Comparison of ENCODE assay signal across 9 mouse cellular contexts in genomic region chr15:93751817-93752216, GRCm38 (mm10).
DNase-seq lines count a peak whose midpoint lies in the region; ATAC-seq lines count a peak whose summit lies in the region.
"Had no signal": no experiment of that assay in that cellular context is flagged by ENCODE, and none has a peak within 500 bp of the region (broad histone marks: within the 10 kb centered on the region; RNA-seq: fewer than 3 reads in every experiment).

No protein-coding gene starts in this region.

- H3K27ac ChIP-seq in limb, embryonic 13.5 days, result no peak overlapping the region
- no peak overlapping the region for H3K27ac ChIP-seq in limb, embryonic 10.5 days
- H3K27ac ChIP-seq: intestine, embryonic 15.5 days; limb, embryonic 12.5 days had no signal

- 0 out of 2 replicates have a peak, but pooled peaks cover 7% of the 10 kb centered on the region for H3K9me3 ChIP-seq in limb, embryonic 13.5 days
- H3K9me3 ChIP-seq in limb, embryonic 10.5 days (replicated peaks), result no peaks in the 10 kb centered on the region
- H3K9me3 ChIP-seq: intestine, embryonic 15.5 days had no signal

- H3K27me3 ChIP-seq in limb, embryonic 13.5 days, result no peaks in the 10 kb centered on the region
- H3K27me3 ChIP-seq in limb, embryonic 10.5 days (ENCODE audit: low read depth, poor library complexity, severe bottlenecking), result no peaks in the 10 kb centered on the region
- H3K27me3 ChIP-seq: intestine, embryonic 15.5 days; limb, embryonic 12.5 days had no signal

- DNase-seq in limb, embryonic 10.5 days (ENCODE audit: low spot score), result no peak
- peak; percentile 13 to 18 for DNase-seq in frontal cortex, postnatal 10 days (ENCODE audit: low spot score in 2 of 2)
- DNase-seq in heart, postnatal 4 days, result peak; percentile 33
- DNase-seq in right cerebral cortex, postnatal 14 days, result peak; percentile 16
- DNase-seq in thymus, postnatal 14 days, result no peak
- DNase-seq in thymus, postnatal 10 days (ENCODE audit: low spot score in 2 of 2), result no peak

- no peak overlapping the region for H3K9ac ChIP-seq in limb, embryonic 13.5 days
- H3K9ac ChIP-seq: intestine, embryonic 15.5 days; limb, embryonic 12.5 days had no signal

- H3K4me2 ChIP-seq in limb, embryonic 13.5 days (replicated peaks), result 0 out of 2 replicates have a peak overlapping the region, but pooled peaks have one; percentile 7
- H3K4me2 ChIP-seq: intestine, embryonic 15.5 days; limb, embryonic 12.5 days had no signal

- H3K4me3 ChIP-seq in limb, embryonic 13.5 days, result no peak overlapping the region
- no peak overlapping the region for H3K4me3 ChIP-seq in limb, embryonic 10.5 days
- H3K4me3 ChIP-seq: intestine, embryonic 15.5 days; limb, embryonic 12.5 days had no signal

- H3K4me1 ChIP-seq in limb, embryonic 13.5 days, result no peaks in the 10 kb centered on the region
- H3K4me1 ChIP-seq in limb, embryonic 10.5 days, result peaks cover 10% of the 10 kb centered on the region
- H3K4me1 ChIP-seq: intestine, embryonic 15.5 days had no signal

- H3K36me3 ChIP-seq in limb, embryonic 13.5 days, result no peaks in the 10 kb centered on the region
- H3K36me3 ChIP-seq in limb, embryonic 10.5 days, result no peaks in the 10 kb centered on the region
- H3K36me3 ChIP-seq: intestine, embryonic 15.5 days; limb, embryonic 12.5 days had no signal

- 82% methylated on average over 14 of the region's 14 CpGs for WGBS in limb, embryonic 13.5 days
- 90% methylated on average over 14 of the region's 14 CpGs for WGBS in limb, embryonic 10.5 days

- no peak for ATAC-seq in limb, embryonic 13.5 days (ENCODE audit: low FRiP score, low read depth)
- ATAC-seq: intestine, embryonic 15.5 days had no signal

Comparison
In these comparisons a context has a peak if more than half of its experiments do, and no peak if none do; other contexts are left out.
1. DNase-seq: peak in frontal cortex, postnatal 10 days (2 of 2), heart, postnatal 4 days (single experiment) and right cerebral cortex, postnatal 14 days (single experiment); none in limb, embryonic 10.5 days (single experiment), thymus, postnatal 14 days (single experiment) and thymus, postnatal 10 days (0 of 2).